Mouse (Mus musculus) liver, adult 2 months (tissue): ENCODE measurements around the gene Ntn3.

Source experiments
- CTCF ChIP-seq: fragments of 200-500 bp; IDR thresholded peaks from 2 replicates; pipeline ENCODE4 v1.5.1; 2011; ENCODE audit warnings: low read depth, low read length, control low read depth
- POLR2A ChIP-seq: fragments of 200-500 bp; IDR thresholded peaks from 2 replicates; pipeline ENCODE4 v1.6.1; 2011; ENCODE audit warnings: low read length, control low read depth; ENCODE audit not compliant: insufficient read depth; ENCODE audit errors: extremely low read depth

GRCm38 (mm10) chr17:24157121-24157520 lies 52.2 kb downstream of the Ntn3 start:
- TF ChIP-seq CTCF (no peak), POLR2A (no peak)
